In the genomic region with DNA sequence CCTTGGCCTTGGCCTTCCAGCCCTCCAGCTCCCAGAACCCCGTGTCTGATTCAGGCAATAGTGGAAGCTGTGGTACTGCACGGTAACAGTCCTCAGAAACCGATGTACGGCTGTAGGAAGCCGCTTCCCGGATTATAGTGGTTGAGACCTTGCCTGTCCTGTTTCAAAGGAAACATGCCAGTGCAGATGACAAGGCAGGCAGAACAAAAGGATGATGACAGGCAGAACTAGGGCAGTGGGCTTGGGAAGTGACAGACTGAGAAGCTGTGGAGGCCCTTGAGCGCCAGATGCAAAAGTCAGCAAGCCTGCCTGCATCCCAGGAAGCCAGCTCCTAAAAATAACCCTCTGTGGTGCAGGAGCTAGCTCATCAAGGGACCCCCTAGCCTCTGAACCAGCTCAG, we compare ENCODE assay signal across 17 mouse cellular contexts. TPM values are rescaled to one million over a fixed set of nuclear protein-coding genes. Genes with fewer than 3 reads are reported as not detected.
DNase-seq lines count a peak whose midpoint lies in the region; ATAC-seq and TF ChIP-seq lines count a peak whose summit lies in the region.
"Had no signal": no experiment of that assay in that cellular context is flagged by ENCODE, and none has a peak within 500 bp of the region (broad histone marks: within the 10 kb centered on the region; RNA-seq: fewer than 3 reads in every experiment).

No protein-coding gene starts in this region.

- no peak overlapping the region for H3K27ac ChIP-seq in heart, embryonic 12.5 days (ENCODE audit: poor library complexity, severe bottlenecking)
- H3K27ac ChIP-seq in heart, embryonic 11.5 days (ENCODE audit: low read depth, low read length), result no peak overlapping the region
- H3K27ac ChIP-seq in midbrain, embryonic 16.5 days (ENCODE audit: low read length), result no peak overlapping the region
- no peak overlapping the region for H3K27ac ChIP-seq in midbrain, postnatal 0 days (ENCODE audit: low read depth, low read length)
- H3K27ac ChIP-seq in forebrain, embryonic 16.5 days (ENCODE audit: low read length), result peak overlapping the region; percentile 26; the same call in 1 of the 2 replicates
- H3K27ac ChIP-seq: hindbrain, embryonic 13.5 days; layer of hippocampus, adult 2 months; limb, embryonic 15.5 days had no signal

- H3K9ac ChIP-seq in heart, embryonic 12.5 days, result no peak overlapping the region
- no peak overlapping the region for H3K9ac ChIP-seq in heart, embryonic 11.5 days (ENCODE audit: low read depth, low read length)
- 0 out of 2 replicates have a peak overlapping the region, but pooled peaks have one; percentile 14 for H3K9ac ChIP-seq in midbrain, embryonic 16.5 days (ENCODE audit: low read depth, low read length)
- H3K9ac ChIP-seq in midbrain, postnatal 0 days (replicated peaks; ENCODE audit: low read length, poor library complexity, severe bottlenecking), result no peak overlapping the region
- H3K9ac ChIP-seq in forebrain, embryonic 16.5 days (replicated peaks; ENCODE audit: low read depth, low read length), result no peak overlapping the region
- H3K9ac ChIP-seq: embryonic facial prominence, embryonic 15.5 days; hindbrain, embryonic 13.5 days; limb, embryonic 15.5 days had no signal

- 46% methylated on average over 7 of the region's 7 CpGs for WGBS in heart, embryonic 12.5 days
- WGBS in heart, embryonic 11.5 days (ENCODE audit: insufficient replicate concordance), result 56% methylated on average over 7 of the region's 7 CpGs
- WGBS in midbrain, embryonic 16.5 days, result 49% methylated on average over 7 of the region's 7 CpGs
- WGBS in midbrain, postnatal 0 days, result 54% methylated on average over 7 of the region's 7 CpGs
- 68% methylated on average over 7 of the region's 7 CpGs for WGBS in forebrain, embryonic 16.5 days

- H3K27me3 ChIP-seq in heart, embryonic 12.5 days (replicated peaks), result peaks cover 9% of the 10 kb centered on the region; the same call in 1 of the 2 replicates
- no peaks in the 10 kb centered on the region for H3K27me3 ChIP-seq in heart, embryonic 11.5 days (ENCODE audit: control insufficient read depth, insufficient read depth, low read length)
- H3K27me3 ChIP-seq in midbrain, embryonic 16.5 days (ENCODE audit: control insufficient read depth, insufficient read depth, low read depth, low read length), result no peaks in the 10 kb centered on the region
- H3K27me3 ChIP-seq in midbrain, postnatal 0 days (ENCODE audit: insufficient read depth, low read length), result no peaks in the 10 kb centered on the region
- H3K27me3 ChIP-seq in forebrain, embryonic 16.5 days (replicated peaks; ENCODE audit: control insufficient read depth, insufficient read depth, low read length), result no peaks in the 10 kb centered on the region
- H3K27me3 ChIP-seq: hindbrain, embryonic 13.5 days; limb, embryonic 15.5 days had no signal

- H3K9me3 ChIP-seq in heart, embryonic 12.5 days (replicated peaks), result no peaks in the 10 kb centered on the region
- no peaks in the 10 kb centered on the region for H3K9me3 ChIP-seq in heart, embryonic 11.5 days (replicated peaks; ENCODE audit: control insufficient read depth, low read length)
- no peaks in the 10 kb centered on the region for H3K9me3 ChIP-seq in midbrain, embryonic 16.5 days (replicated peaks; ENCODE audit: control insufficient read depth, low read length, poor library complexity, severe bottlenecking)
- no peaks in the 10 kb centered on the region for H3K9me3 ChIP-seq in midbrain, postnatal 0 days (ENCODE audit: low read length)
- H3K9me3 ChIP-seq in forebrain, embryonic 16.5 days (ENCODE audit: control insufficient read depth, low read length), result no peaks in the 10 kb centered on the region
- H3K9me3 ChIP-seq: embryonic facial prominence, embryonic 15.5 days; hindbrain, embryonic 13.5 days; limb, embryonic 15.5 days had no signal

- no peak for TF ChIP-seq CTCF in midbrain, postnatal 0 days (IDR thresholded peaks at IDR 0.05)

- H3K4me3 ChIP-seq in heart, embryonic 12.5 days, result no peak overlapping the region
- no peak overlapping the region for H3K4me3 ChIP-seq in heart, embryonic 11.5 days (ENCODE audit: low read depth, low read length)
- no peak overlapping the region for H3K4me3 ChIP-seq in midbrain, embryonic 16.5 days (ENCODE audit: low read depth, low read length)
- H3K4me3 ChIP-seq in midbrain, postnatal 0 days (ENCODE audit: low read depth, low read length), result no peak overlapping the region
- H3K4me3 ChIP-seq in forebrain, embryonic 16.5 days (replicated peaks; ENCODE audit: low read length), result no peak overlapping the region
- H3K4me3 ChIP-seq: embryonic facial prominence, embryonic 15.5 days; hindbrain, embryonic 13.5 days; layer of hippocampus, adult 2 months; limb, embryonic 15.5 days had no signal

- H3K36me3 ChIP-seq in heart, embryonic 12.5 days, result no peaks in the 10 kb centered on the region
- H3K36me3 ChIP-seq in heart, embryonic 11.5 days (ENCODE audit: control insufficient read depth, insufficient read depth, low read length), result no peaks in the 10 kb centered on the region
- H3K36me3 ChIP-seq in midbrain, embryonic 16.5 days (ENCODE audit: control insufficient read depth, insufficient read depth, low read length), result no peaks in the 10 kb centered on the region
- no peaks in the 10 kb centered on the region for H3K36me3 ChIP-seq in midbrain, postnatal 0 days (ENCODE audit: insufficient read depth, low read length)
- no peaks in the 10 kb centered on the region for H3K36me3 ChIP-seq in forebrain, embryonic 16.5 days (ENCODE audit: control insufficient read depth, insufficient read depth)
- H3K36me3 ChIP-seq: embryonic facial prominence, embryonic 15.5 days; hindbrain, embryonic 13.5 days; limb, embryonic 15.5 days had no signal

- peak overlapping the region; percentile 3; the same call in 1 of the 2 replicates for H3K4me2 ChIP-seq in heart, embryonic 12.5 days
- H3K4me2 ChIP-seq in heart, embryonic 11.5 days, result no peak overlapping the region
- no peak overlapping the region for H3K4me2 ChIP-seq in midbrain, embryonic 16.5 days (ENCODE audit: low read length)
- H3K4me2 ChIP-seq in midbrain, postnatal 0 days (ENCODE audit: low read depth, low read length, poor library complexity, severe bottlenecking), result no peak overlapping the region
- H3K4me2 ChIP-seq in forebrain, embryonic 16.5 days (ENCODE audit: low read length), result no peak overlapping the region
- H3K4me2 ChIP-seq: embryonic facial prominence, embryonic 15.5 days; hindbrain, embryonic 13.5 days; limb, embryonic 15.5 days had no signal

- no peak for ATAC-seq in heart, embryonic 12.5 days (ENCODE audit: insufficient number of reproducible peaks, low FRiP score)
- ATAC-seq in heart, embryonic 11.5 days (replicated peaks; ENCODE audit: insufficient number of reproducible peaks, low FRiP score, low TSS enrichment), result no peak
- no peak for ATAC-seq in midbrain, embryonic 16.5 days
- ATAC-seq in midbrain, postnatal 0 days (ENCODE audit: low FRiP score), result no peak
- peak; percentile 38; the same call in 1 of the 2 replicates for ATAC-seq in forebrain, embryonic 16.5 days
- ATAC-seq: inflammation-experienced regulatory T-cells, adult 6 months; lung, postnatal 0 days had no signal

- DNase-seq in midbrain, postnatal 0 days (ENCODE audit: low spot score), result no peak
- DNase-seq in c-Kit-positive CD71-positive TER-119-positive erythroid progenitor cells, embryonic 14.5 days (ENCODE audit: low spot score), result no peak
- DNase-seq in thymus, postnatal 36 days, result no peak
- DNase-seq: adrenal gland, adult 2 months; gastrocnemius, postnatal 36 days; layer of hippocampus, postnatal 36 days; thymus, postnatal 4 days had no signal

- peaks cover 25% of the 10 kb centered on the region for H3K4me1 ChIP-seq in heart, embryonic 12.5 days (replicated peaks)
- no peaks in the 10 kb centered on the region for H3K4me1 ChIP-seq in heart, embryonic 11.5 days (ENCODE audit: control insufficient read depth, insufficient read depth, low read length)
- H3K4me1 ChIP-seq in midbrain, embryonic 16.5 days (ENCODE audit: control insufficient read depth, insufficient read depth, low read length), result peaks cover 7% of the 10 kb centered on the region
- no peaks in the 10 kb centered on the region for H3K4me1 ChIP-seq in midbrain, postnatal 0 days (ENCODE audit: insufficient read depth, low read length)
- peaks cover 17% of the 10 kb centered on the region for H3K4me1 ChIP-seq in forebrain, embryonic 16.5 days (replicated peaks; ENCODE audit: control insufficient read depth, insufficient read depth, low read length)

RNA-seq across cellular contexts. Expression of a gene that starts 30.0 kb away (rescaled TPM):
- polyA plus RNA-seq in heart, embryonic 12.5 days (2016; fragmentation: Nextera tagmentation; extraction: Ambion mirVana), result 714 and 736 TPM in 2 replicates
- 963 and 1,096 TPM in 2 replicates for polyA plus RNA-seq in heart, embryonic 11.5 days (2014; fragmentation: Nextera tagmentation; extraction: Ambion mirVana)
- 818 and 819 TPM in 2 replicates for polyA plus RNA-seq in midbrain, embryonic 16.5 days (2015; fragmentation: Nextera tagmentation; extraction: Ambion mirVana)
- total RNA-seq in midbrain, postnatal 0 days (2014; rRNA removed), result 3,080 and 3,220 TPM in 2 replicates
- 983 and 1,053 TPM in 2 replicates for polyA plus RNA-seq in midbrain, postnatal 0 days (2015; fragmentation: Nextera tagmentation; extraction: Ambion mirVana)
- polyA plus RNA-seq in forebrain, embryonic 16.5 days (2015; fragmentation: Nextera tagmentation; extraction: Ambion mirVana), result 804 and 844 TPM in 2 replicates
